Mouse (Mus musculus) stomach, postnatal 0 days (tissue): ENCODE data around the gene Cox17.

ENCODE experiments used
- CTCF ChIP-seq: IDR thresholded peaks from 2 replicates; pipeline ENCODE4 v1.5.1; 2016; ENCODE audit warnings: antibody characterized with exemption, low read depth, mild to moderate bottlenecking, moderate library complexity
- EP300 ChIP-seq: optimal IDR thresholded peaks from 2 replicates; pipeline ENCODE3; 2016; ENCODE audit warnings: antibody characterized with exemption

DNA sequence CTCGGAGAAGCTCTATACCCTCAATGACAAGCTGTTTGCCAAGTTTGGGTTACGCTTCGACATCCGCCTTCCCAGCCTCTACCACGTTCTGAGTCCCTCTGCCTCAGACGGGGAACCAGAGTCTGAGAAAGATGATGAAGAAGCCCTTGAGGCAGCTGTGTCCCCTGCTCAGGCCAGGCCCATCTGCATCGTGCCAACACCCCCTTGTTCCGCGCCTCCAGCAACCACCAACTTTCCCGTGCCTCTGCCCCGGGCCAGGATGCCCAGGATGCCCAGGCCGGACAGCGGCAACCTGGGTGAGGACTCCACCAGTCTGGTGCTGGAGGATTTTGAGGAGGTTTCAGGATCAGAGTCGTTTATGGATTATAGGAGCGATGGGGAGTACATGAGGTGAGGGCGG is 27.1 kb downstream of the Cox17 start:
- TF ChIP-seq EP300, result no peak
- no peak for TF ChIP-seq CTCF
